Mouse (Mus musculus): ENCODE results near the gene Prickle1. TPM values are rescaled to one million over a fixed set of nuclear protein-coding genes. Genes with fewer than 3 reads are reported as not detected.

Gene Prickle1
- polyA plus RNA-seq, 1 experiment from 2014 or later: 2.5 TPM

DNA sequence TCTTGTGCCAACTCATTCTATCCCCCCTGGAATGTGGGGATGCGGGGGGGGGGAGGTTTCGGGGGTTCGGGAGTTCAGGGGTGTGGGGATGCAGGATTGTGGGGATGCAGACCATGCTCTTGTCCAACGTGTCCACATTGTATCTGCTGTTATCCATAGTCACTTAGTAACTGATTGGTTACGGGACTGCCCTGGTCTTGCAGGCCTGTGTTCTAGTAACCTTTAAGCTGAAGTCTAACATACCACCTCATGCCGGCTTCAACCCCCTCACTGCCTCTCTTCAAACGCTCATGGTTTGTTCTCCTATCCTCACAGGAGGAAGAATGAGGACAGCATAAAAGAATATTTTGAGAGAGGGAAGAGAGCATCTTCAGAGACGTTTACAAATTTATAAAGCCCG, 33.5 kb upstream of the Prickle1 start:
- Histone ChIP-seq H3K36me3 (replicated peaks; ENCODE audit: insufficient read depth, low read length) (no peaks in the 10 kb centered on the region), H3K9me3 (ENCODE audit: low read length) (no peaks in the 10 kb centered on the region), H3K27me3 (ENCODE audit: insufficient read depth, low read length) (no peaks in the 10 kb centered on the region), H3K4me1 (ENCODE audit: insufficient read depth) (no peaks in the 10 kb centered on the region), H3K27ac (ENCODE audit: low read depth) (no peak overlapping the region; the same call in 1 of the 2 replicates), H3K4me3 (ENCODE audit: low read depth, low read length) (no peak overlapping the region), H3K4me2 (ENCODE audit: low read depth, low read length) (no peak overlapping the region), H3K9ac (replicated peaks) (no peak overlapping the region)
- no peak for DNase-seq
- no peak for ATAC-seq
- 85% methylated on average over 9 of the region's 9 CpGs for WGBS (ENCODE audit: insufficient replicate concordance)
- no peak for TF ChIP-seq CTCF (IDR thresholded peaks at IDR 0.05; ENCODE audit: low read depth)
- no peak for TF ChIP-seq EP300 (IDR thresholded peaks at IDR 0.05; ENCODE audit: low read depth)

DNA sequence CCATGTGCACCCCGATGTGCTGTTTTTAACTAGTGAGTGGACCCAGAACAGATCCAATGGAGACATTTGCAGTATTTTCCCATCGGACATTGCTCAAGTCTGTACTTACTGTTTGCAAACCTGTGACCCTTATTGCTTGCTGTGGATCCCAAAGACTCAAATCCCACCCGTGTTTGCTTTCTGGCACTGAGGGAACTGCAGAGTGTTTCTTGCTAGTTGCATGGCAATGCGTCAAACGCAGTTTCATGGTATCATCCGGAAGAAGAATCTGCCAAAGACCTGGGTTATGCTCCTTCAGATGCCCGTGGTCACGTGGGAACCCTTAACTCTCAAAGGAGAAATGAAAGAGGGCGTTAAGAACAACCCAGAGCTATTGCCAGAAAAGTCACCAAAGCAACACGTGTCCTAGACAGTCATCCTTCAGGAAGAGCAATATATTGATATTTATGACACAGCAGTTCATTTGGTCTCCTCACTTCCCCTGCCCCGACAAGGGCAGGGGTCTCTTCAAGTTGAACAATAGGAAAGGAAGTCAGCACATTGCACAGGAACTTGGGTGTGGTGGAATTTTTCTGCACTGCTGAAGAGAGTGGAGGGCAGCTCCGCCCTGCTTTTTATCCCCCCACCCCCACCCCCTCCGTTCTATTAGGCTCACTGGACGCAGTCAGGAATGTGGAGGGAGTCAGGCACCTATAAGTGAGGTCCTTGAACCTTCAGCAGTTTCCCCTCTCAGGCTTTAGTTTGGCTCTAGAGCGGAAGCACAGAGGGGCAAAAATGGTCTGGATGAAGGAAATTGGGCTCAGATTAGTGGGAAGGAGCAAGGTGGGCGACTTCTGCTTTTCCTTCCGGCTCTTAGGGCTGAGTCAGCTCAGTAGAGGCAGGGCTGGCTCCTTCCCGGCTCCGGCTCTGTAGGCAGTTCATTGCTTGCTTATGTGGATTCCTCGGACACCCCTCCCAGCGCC, 32.4 kb upstream of the Prickle1 start:
- TF ChIP-seq EP300 (IDR thresholded peaks at IDR 0.05; ENCODE audit: low read depth) (peak; percentile 13; the same call in 1 of the 2 replicates), CTCF (IDR thresholded peaks at IDR 0.05; ENCODE audit: low read depth) (no peak)
- H3K9me3 ChIP-seq (ENCODE audit: low read length): no peaks in the 10 kb centered on the region
- ATAC-seq: peak; percentile 69
- no peak overlapping the region for H3K4me3 ChIP-seq (ENCODE audit: low read depth, low read length)
- DNase-seq: peak; percentile 16
- WGBS (ENCODE audit: insufficient replicate concordance): 40% methylated on average over 21 of the region's 21 CpGs
- peak overlapping the region; percentile 6; the same call in 1 of the 2 replicates for H3K4me2 ChIP-seq (ENCODE audit: low read depth, low read length)
- H3K27ac ChIP-seq (ENCODE audit: low read depth): 0 out of 2 replicates have a peak overlapping the region, but pooled peaks have one; percentile 55
- no peak overlapping the region for H3K9ac ChIP-seq (replicated peaks)
- no peaks in the 10 kb centered on the region for H3K27me3 ChIP-seq (ENCODE audit: insufficient read depth, low read length)
- H3K4me1 ChIP-seq (ENCODE audit: insufficient read depth): no peaks in the 10 kb centered on the region
- H3K36me3 ChIP-seq (replicated peaks; ENCODE audit: insufficient read depth, low read length): no peaks in the 10 kb centered on the region

GRCm38 (mm10) chr15:93619551-93619950, 23.9 kb upstream of the Prickle1 start:
- 66% methylated on average over 4 of the region's 4 CpGs for WGBS (ENCODE audit: insufficient replicate concordance)
- Histone ChIP-seq H3K27me3 (ENCODE audit: insufficient read depth, low read length) (no peaks in the 10 kb centered on the region), H3K9ac (replicated peaks) (no peak overlapping the region), H3K4me3 (ENCODE audit: low read depth, low read length) (no peak overlapping the region), H3K27ac (ENCODE audit: low read depth) (no peak overlapping the region), H3K9me3 (ENCODE audit: low read length) (no peaks in the 10 kb centered on the region), H3K4me2 (ENCODE audit: low read depth, low read length) (no peak overlapping the region), H3K4me1 (ENCODE audit: insufficient read depth) (no peaks in the 10 kb centered on the region), H3K36me3 (replicated peaks; ENCODE audit: insufficient read depth, low read length) (no peaks in the 10 kb centered on the region)
- ATAC-seq (no peak), DNase-seq (peak; percentile 7)
- TF ChIP-seq CTCF (IDR thresholded peaks at IDR 0.05; ENCODE audit: low read depth) (no peak), EP300 (IDR thresholded peaks at IDR 0.05; ENCODE audit: low read depth) (no peak)

GRCm38 (mm10) chr15:93618442-93619150, 22.9 kb upstream of the Prickle1 start:
- H3K4me2 ChIP-seq (ENCODE audit: low read depth, low read length): no peak overlapping the region
- TF ChIP-seq CTCF (IDR thresholded peaks at IDR 0.05; ENCODE audit: low read depth) (no peak), EP300 (IDR thresholded peaks at IDR 0.05; ENCODE audit: low read depth) (no peak)
- H3K4me3 ChIP-seq (ENCODE audit: low read depth, low read length): no peak overlapping the region
- 74% methylated on average over 6 of the region's 6 CpGs for WGBS (ENCODE audit: insufficient replicate concordance)
- no peak for ATAC-seq
- H3K27ac ChIP-seq (ENCODE audit: low read depth): no peak overlapping the region
- H3K4me1 ChIP-seq (ENCODE audit: insufficient read depth): no peaks in the 10 kb centered on the region
- no peak overlapping the region for H3K9ac ChIP-seq (replicated peaks)
- H3K9me3 ChIP-seq (ENCODE audit: low read length): no peaks in the 10 kb centered on the region
- DNase-seq: no peak
- H3K27me3 ChIP-seq (ENCODE audit: insufficient read depth, low read length): no peaks in the 10 kb centered on the region
- no peaks in the 10 kb centered on the region for H3K36me3 ChIP-seq (replicated peaks; ENCODE audit: insufficient read depth, low read length)

GRCm38 (mm10) chr15:93616277-93616676, 20.6 kb upstream of the Prickle1 start:
- no peak overlapping the region for H3K4me3 ChIP-seq (ENCODE audit: low read depth, low read length)
- TF ChIP-seq CTCF (IDR thresholded peaks at IDR 0.05; ENCODE audit: low read depth) (no peak), EP300 (IDR thresholded peaks at IDR 0.05; ENCODE audit: low read depth) (no peak)
- no peak overlapping the region for H3K9ac ChIP-seq (replicated peaks)
- WGBS (ENCODE audit: insufficient replicate concordance): 87% methylated on average over 4 of the region's 4 CpGs
- H3K4me1 ChIP-seq (ENCODE audit: insufficient read depth): no peaks in the 10 kb centered on the region
- ATAC-seq (no peak), DNase-seq (peak; percentile 0)
- no peaks in the 10 kb centered on the region for H3K9me3 ChIP-seq (ENCODE audit: low read length)
- H3K27ac ChIP-seq (ENCODE audit: low read depth): no peak overlapping the region
- H3K36me3 ChIP-seq (replicated peaks; ENCODE audit: insufficient read depth, low read length): no peaks in the 10 kb centered on the region
- H3K27me3 ChIP-seq (ENCODE audit: insufficient read depth, low read length): no peaks in the 10 kb centered on the region
- H3K4me2 ChIP-seq (ENCODE audit: low read depth, low read length): no peak overlapping the region

DNA sequence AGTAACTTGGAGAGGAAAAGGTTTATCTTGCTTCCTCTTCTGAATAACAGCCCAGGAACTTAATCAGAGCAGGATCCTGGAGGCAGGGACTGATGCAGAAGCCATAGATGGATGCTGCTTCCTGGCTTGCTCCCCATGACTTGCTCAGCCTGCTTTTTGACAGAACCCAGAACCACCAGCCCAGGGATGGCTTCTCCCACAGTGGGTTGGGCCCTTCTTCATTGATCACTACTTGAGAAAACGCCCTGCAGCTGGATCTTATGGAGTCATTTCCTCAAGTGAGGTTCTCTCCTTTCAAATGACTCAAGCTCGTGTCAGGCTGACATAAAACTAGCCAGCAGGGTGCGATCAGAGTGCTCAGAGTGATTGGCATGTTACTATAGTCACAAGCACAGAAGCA, 19.3 kb upstream of the Prickle1 start:
- Histone ChIP-seq H3K4me3 (ENCODE audit: low read depth, low read length) (no peak overlapping the region), H3K4me2 (ENCODE audit: low read depth, low read length) (no peak overlapping the region), H3K9me3 (ENCODE audit: low read length) (no peaks in the 10 kb centered on the region), H3K27me3 (ENCODE audit: insufficient read depth, low read length) (no peaks in the 10 kb centered on the region), H3K4me1 (ENCODE audit: insufficient read depth) (no peaks in the 10 kb centered on the region), H3K9ac (replicated peaks) (no peak overlapping the region), H3K27ac (ENCODE audit: low read depth) (no peak overlapping the region), H3K36me3 (replicated peaks; ENCODE audit: insufficient read depth, low read length) (no peaks in the 10 kb centered on the region)
- no peak for TF ChIP-seq EP300 (IDR thresholded peaks at IDR 0.05; ENCODE audit: low read depth)
- no peak for TF ChIP-seq CTCF (IDR thresholded peaks at IDR 0.05; ENCODE audit: low read depth)
- WGBS (ENCODE audit: insufficient replicate concordance): 71% methylated on average over 3 of the region's 3 CpGs
- ATAC-seq: no peak
- peak; percentile 5 for DNase-seq
